Mouse (Mus musculus): ENCODE results near the gene Ccdc28a.
A peak's percentile ranks its signal among the peaks of the same experiment; 100 is the strongest.

The Ccdc28a gene

DNA sequence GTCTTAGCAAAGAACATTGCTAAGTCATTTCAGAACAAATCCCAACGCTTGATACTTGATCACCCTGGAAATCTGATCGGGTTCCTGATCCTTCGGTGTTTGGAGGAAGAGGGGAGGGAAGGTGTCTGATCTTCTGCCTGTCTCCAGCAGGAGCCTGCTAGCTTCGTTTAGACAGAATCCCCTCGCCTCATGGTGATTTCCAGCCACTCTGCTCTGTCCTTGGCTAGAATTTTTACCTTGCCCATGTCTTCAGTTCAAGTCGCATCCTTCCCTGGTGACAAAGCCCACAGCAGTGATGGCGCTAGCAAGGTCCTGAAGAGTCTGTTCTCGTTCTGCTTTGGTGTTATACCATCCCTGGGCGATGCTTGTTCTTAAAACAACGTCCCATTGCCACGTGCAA lies 40.6 kb downstream of the Ccdc28a start:
- DNase-seq (ENCODE audit: low read depth) = no peak

DNA sequence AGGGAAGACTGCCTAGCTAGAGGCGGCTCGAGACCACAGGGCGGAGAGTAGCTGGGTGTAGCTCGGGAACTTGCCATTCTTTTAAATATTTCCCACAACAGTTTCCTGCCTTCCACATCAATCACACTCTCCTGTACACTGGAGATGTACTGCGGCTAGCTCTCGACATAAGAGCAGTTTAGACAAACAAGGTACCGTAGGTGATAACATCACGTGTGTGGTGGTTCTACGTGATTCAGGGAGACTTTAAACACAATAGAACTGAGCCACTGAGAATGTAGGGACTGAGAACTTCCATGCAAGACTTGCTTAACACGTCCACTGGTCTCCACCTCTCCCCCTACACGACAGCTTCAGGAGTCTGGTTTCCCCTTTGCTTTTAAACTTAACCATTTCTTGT lies 41.6 kb downstream of the Ccdc28a start:
- DNase-seq (ENCODE audit: low read depth) = peak; percentile 48

DNA sequence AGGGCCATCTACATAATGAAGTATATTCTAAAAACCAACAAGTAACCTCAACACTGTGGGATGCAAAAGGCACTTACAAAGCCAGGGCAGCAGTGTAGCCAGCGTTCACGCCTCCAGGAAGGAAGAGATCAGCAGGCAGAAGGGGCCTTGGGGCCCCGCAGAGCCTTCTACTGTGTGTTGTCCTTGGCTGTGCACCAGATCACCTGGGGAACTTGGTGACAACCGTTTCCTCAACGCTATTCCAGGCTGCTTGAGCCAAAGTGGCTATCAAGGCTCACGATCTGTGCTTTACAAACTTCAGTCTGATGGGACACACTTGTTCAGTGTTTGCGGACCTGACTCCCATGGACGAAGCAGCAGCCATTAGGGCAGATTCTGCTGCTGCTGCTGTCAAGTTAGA lies 43.1 kb downstream of the Ccdc28a start:
- no peak for DNase-seq (ENCODE audit: low read depth)

DNA sequence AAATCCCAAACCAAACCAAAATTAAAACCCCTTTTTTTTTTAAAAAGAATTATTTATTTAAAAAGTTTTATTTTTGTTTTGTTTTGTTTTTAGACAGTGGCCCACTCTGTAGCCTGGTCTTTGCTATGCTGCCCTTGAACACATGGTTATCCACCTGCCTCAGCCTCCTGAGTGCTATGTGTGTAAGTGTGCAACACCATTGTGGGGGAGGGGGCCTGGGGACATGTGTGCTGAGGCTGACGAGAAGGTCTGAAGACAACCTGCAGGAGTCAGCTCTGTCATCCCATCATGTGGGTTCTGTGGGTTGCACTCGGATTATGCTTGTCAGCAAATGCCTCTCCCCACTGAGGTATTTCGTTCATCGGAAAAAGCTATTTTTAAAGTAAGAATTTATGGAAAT lies 45.3 kb downstream of the Ccdc28a start:
- DNase-seq (ENCODE audit: low read depth) = no peak

DNA sequence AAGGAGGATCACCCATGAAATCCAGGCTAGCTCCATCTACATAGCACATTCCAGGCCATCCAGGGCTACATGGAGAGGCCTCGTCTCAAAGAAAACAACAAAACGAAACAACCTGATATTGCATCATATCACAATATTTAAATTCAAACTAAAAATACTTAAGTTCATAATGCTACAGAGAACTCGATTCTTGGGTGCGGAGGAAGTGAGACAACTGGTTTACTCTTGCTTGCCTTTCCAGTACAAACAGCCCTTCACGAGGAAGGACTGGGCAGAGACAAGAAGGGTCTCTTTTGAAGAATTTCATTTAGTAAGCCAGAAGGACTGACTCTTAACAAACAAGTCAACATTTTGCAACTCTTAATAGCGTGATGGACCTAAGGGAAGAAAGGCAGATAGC lies 46.2 kb downstream of the Ccdc28a start:
- no peak for DNase-seq (ENCODE audit: low read depth)

DNA sequence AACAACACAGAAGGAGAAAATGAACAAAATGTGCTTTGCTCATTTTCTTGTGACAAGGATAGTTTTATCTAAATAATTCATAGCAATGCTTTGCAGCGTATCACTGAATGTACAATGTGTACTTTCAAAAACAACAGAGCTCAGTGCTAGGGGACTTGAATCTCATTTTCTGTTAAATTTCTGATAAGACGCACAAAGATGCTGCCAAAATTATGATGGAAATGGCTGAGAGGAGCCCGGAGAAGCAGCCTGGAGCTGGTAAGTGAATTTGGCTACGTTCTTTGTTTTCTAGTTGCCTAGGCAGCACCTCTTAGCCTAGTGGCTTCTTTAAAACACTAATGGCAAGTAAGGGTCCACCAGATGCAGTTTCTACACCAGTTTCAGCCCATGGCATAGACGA lies 52.6 kb downstream of the Ccdc28a start:
- no peak for DNase-seq (ENCODE audit: low read depth)

DNA sequence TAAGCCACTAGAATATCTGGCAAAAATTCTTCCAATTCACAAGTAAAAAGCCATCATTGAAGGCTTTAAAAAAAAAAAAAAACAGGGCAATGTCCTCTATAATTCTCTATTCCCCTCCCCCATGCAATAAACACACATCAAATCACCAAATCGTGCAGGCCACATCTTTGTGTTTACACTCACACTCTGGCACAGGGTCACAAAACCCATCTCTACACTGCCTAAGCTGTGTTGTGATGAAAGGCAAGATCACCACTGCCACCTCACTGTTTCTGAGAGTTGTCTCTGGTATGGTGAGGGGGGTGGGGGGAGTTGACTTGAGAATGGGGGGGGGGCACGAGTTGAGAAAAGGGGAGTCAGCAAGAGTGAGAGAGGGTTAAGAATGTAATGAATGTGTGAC lies 57.5 kb downstream of the Ccdc28a start:
- no peak for DNase-seq (ENCODE audit: low read depth)

DNA sequence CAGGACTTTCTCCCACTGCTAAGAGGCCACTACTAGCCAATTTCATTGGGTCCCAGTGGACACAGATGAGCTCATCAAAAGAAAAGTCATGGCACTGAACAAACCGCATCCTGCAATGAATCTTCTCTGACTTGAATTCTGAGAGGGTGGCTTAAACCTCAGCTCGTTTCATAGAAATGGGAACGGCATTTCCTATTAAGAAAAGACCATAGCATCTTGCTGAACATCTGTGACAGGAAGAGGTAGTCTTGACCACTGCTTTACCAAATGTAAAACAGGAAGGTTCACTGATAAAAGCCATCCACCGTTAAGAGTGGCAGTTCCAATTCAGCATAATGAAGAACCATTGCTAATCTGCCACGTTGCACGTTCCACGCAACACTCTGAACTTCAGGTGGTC lies 58.1 kb downstream of the Ccdc28a start:
- no peak for DNase-seq (ENCODE audit: low read depth)

DNA sequence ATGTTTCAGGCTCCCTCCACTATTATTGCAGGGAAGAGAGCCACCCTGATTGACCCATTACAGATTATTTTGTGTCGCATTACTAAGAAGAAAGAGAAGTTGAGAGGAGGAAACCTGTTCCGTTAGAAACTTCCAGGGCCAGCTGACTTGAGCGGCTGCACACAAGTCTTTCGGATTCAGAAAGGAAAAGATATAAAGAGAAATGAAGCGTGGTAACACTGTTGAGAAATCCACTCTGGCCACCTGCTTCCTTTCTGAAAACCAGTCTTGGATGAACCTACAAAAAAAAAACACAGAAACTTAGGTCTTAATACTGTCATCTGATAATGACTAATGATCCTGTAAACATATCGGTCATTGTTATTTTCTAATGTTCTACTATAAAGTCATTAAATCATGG lies 59.7 kb downstream of the Ccdc28a start:
- no peak for DNase-seq (ENCODE audit: low read depth)
